Mouse (Mus musculus) spleen, adult 10 weeks (tissue): ENCODE data around the gene Rpl7l1. TPM values are rescaled to one million over a fixed set of nuclear protein-coding genes. Genes with fewer than 3 reads are reported as not detected.

Experiments
- polyA plus RNA-seq: library from polyadenylated mRNA; stranded (reverse); fragments of 350-450 nt; fragmentation: Illumina TruSeq; extraction: RNeasy Lipid Tissue Mini Kit (QIAGEN cat#74804); gene quantifications from one replicate; pipeline ENCODE4 v1.2.3, GENCODE M21; 2015; ENCODE audit warnings: low replicate concordance; ENCODE audit not compliant: insufficient read depth

Rpl7l1 gene
- 104 TPM for polyA plus RNA-seq

GRCm38 (mm10) chr17:46782341-46783221, at the start of gene Rpl7l1:
Rpl7l1 (minus strand) TSS chr17:46782672.

GRCm38 (mm10) chr17:46772404-46773277, 9.8 kb downstream of the Rpl7l1 start, which contains the start of gene 2310039H08Rik:
2310039H08Rik (plus strand) TSS chr17:46772635.

GRCm38 (mm10) chr17:46763544-46763943, 18.9 kb downstream of the Rpl7l1 start, which contains the start of gene Ptcra:
Ptcra (minus strand) TSS chr17:46763712.

GRCm38 (mm10) chr17:46751794-46752556, 30.5 kb downstream of the Rpl7l1 start, which contains the start of gene Cnpy3:
Cnpy3 (minus strand) TSS chr17:46752214.

GRCm38 (mm10) chr17:46728904-46729318, 53.6 kb downstream of the Rpl7l1 start, which contains the start of gene Gnmt:
Gnmt (minus strand) TSS chr17:46729168.

Other genes with a start within 250 kb of the Rpl7l1 start
- gene Cul9, start 236.3 kb downstream of the Rpl7l1 start, polyA plus RNA-seq, result 7.8 TPM
- gene Srf, start 226.5 kb downstream of the Rpl7l1 start, polyA plus RNA-seq, result 9.6 TPM
- 2.3 TPM for gene Ptk7, start 153.2 kb downstream of the Rpl7l1 start, polyA plus RNA-seq
- gene Klc4, start 136.7 kb downstream of the Rpl7l1 start, polyA plus RNA-seq, result 5.2 TPM
- gene Mrpl2, start 136.4 kb downstream of the Rpl7l1 start, polyA plus RNA-seq, result 16.5 TPM
- gene Cul7, start 132.3 kb downstream of the Rpl7l1 start, polyA plus RNA-seq, result 2.9 TPM
- gene Rrp36, start 108.3 kb downstream of the Rpl7l1 start, polyA plus RNA-seq, result 14.0 TPM
- 41.4 TPM for gene Mea1, start 103.9 kb downstream of the Rpl7l1 start, polyA plus RNA-seq
- gene Klhdc3, start 101.8 kb downstream of the Rpl7l1 start, polyA plus RNA-seq, result 35.6 TPM
- 26.7 TPM for gene Ppp2r5d, start 77.6 kb downstream of the Rpl7l1 start, polyA plus RNA-seq
- gene Pex6, start 71.2 kb downstream of the Rpl7l1 start, polyA plus RNA-seq, result 6.5 TPM
- gene Gnmt, start 53.5 kb downstream of the Rpl7l1 start, polyA plus RNA-seq, result 0.36 TPM
- 59.2 TPM for gene Cnpy3, start 30.5 kb downstream of the Rpl7l1 start, polyA plus RNA-seq
- gene Ptcra, start 19.0 kb downstream of the Rpl7l1 start, polyA plus RNA-seq, result not detected
- gene 2310039H08Rik, start 10.0 kb downstream of the Rpl7l1 start, polyA plus RNA-seq, result 6.3 TPM
- 33.0 TPM for gene Bicral, start 75.8 kb upstream of the Rpl7l1 start, polyA plus RNA-seq
- gene Tbcc, start 108.0 kb upstream of the Rpl7l1 start, polyA plus RNA-seq, result 5.2 TPM
- gene Prph2, start 127.8 kb upstream of the Rpl7l1 start, polyA plus RNA-seq, result not detected
- 57.4 TPM for gene Ubr2, start 227.9 kb upstream of the Rpl7l1 start, polyA plus RNA-seq